Mouse (Mus musculus) forebrain, embryonic 10.5 days (tissue): ENCODE data around the gene Tsc1. TPM values are rescaled to one million over a fixed set of nuclear protein-coding genes. Genes with fewer than 3 reads are reported as not detected.

Experiments used
- DNase-seq: peaks from one replicate; pipeline ENCODE4 v3.0.0-alpha.2; 2017; ENCODE audit warnings: low spot score; ENCODE audit errors: extremely low spot score
- H3K27ac ChIP-seq: fragments of 300-500 bp; sonication (generic); 2 replicates; pipeline ENCODE4 v1.5.1; 2016; ENCODE audit warnings: mild to moderate bottlenecking
- H3K27me3 ChIP-seq: fragments of 300-500 bp; sonication (generic); 2 replicates; pipeline ENCODE4 v1.6.1; 2016; ENCODE audit warnings: mild to moderate bottlenecking; ENCODE audit not compliant: poor library complexity, severe bottlenecking
- H3K36me3 ChIP-seq: fragments of 300-500 bp; sonication (generic); replicated peaks from 2 replicates; pipeline ENCODE4 v1.6.1; 2016; ENCODE audit warnings: mild to moderate bottlenecking, moderate library complexity
- H3K4me1 ChIP-seq: fragments of 300-500 bp; sonication (generic); 2 replicates; pipeline ENCODE4 v1.6.1; 2016
- H3K4me3 ChIP-seq: fragments of 300-500 bp; sonication (generic); 2 replicates; pipeline ENCODE4 v1.5.1; 2016; ENCODE audit warnings: mild to moderate bottlenecking, moderate library complexity
- H3K9me3 ChIP-seq: fragments of 300-500 bp; sonication (generic); 2 replicates; pipeline ENCODE4 v1.6.1; 2016; ENCODE audit warnings: mild to moderate bottlenecking, moderate library complexity
- WGBS: fragments of 180-500 bp; shearing (Covaris S2); methylation state at CpG from one replicate; pipeline ENCODE4 v1.1.7; 2016; 5-methylcytosine and 5-hydroxymethylcytosine counted together
- microRNA-seq: library from miRNA; unstranded; fragments of <30 nt; microRNA quantifications from one replicate; pipeline ENCODE4, GENCODE M21; 2017
- polyA plus RNA-seq: library from polyadenylated mRNA; unstranded; fragments of >200 nt; fragmentation: Nextera tagmentation; extraction: Ambion mirVana; gene quantifications from 2 replicates; pipeline ENCODE4 v1.2.1, GENCODE M21; 2016

The Tsc1 gene
- polyA plus RNA-seq, 1 experiment from 2014 or later, result 26.5 TPM

DNA sequence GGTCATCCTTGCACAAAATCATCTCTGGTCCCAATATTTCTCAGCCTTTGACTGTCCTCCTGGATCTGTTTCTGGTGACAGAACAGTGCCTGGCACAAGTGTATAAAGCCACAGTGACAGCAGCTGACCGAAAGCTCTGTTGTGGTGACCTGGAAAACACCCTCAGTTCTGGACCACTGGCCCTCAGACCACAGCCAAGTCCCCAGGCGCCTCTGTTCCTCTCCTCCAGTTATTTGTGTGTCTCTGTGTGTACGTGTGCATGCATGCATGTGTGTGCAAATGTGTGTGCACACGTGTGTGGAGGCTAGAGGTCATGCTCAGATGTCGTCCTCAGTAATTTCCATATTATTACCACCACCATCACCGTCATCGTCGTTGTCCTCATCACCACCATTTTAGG, 81.4 kb downstream of the Tsc1 start:
- H3K36me3 ChIP-seq, result no peaks in the 10 kb centered on the region
- no peak for DNase-seq
- H3K27me3 ChIP-seq, result peaks cover 19% of the 10 kb centered on the region
- no peak overlapping the region for H3K27ac ChIP-seq
- H3K4me1 ChIP-seq, result peaks cover 21% of the 10 kb centered on the region
- H3K9me3 ChIP-seq, result no peaks in the 10 kb centered on the region
- WGBS, result 94% methylated on average over 8 of the region's 8 CpGs
- H3K4me3 ChIP-seq, result no peak overlapping the region

DNA sequence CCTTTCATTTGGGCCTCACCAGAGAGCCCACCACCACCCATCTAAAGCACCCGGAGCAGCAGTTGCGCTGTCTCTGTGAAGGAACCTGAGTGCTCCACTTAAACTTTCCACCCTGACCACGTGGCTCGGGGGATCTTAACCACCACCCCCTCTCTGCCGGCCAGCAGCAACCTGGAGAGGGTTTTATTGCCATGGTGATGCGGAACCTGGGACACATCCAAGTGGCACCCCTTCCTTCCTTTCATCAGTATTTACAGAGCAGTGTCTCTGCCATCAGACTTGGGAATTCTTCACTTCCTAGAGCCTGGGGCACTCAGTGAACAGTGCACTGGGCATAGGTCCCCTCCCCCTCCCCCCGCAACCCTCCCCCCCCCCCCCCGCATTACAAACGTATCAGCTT, 82.9 kb downstream of the Tsc1 start:
- Histone ChIP-seq H3K4me1 (peaks cover 32% of the 10 kb centered on the region), H3K36me3 (no peaks in the 10 kb centered on the region), H3K27ac (no peak overlapping the region), H3K27me3 (peaks cover 32% of the 10 kb centered on the region), H3K9me3 (no peaks in the 10 kb centered on the region), H3K4me3 (no peak overlapping the region)
- no peak for DNase-seq
- WGBS, result 71% methylated on average over 9 of the region's 9 CpGs

DNA sequence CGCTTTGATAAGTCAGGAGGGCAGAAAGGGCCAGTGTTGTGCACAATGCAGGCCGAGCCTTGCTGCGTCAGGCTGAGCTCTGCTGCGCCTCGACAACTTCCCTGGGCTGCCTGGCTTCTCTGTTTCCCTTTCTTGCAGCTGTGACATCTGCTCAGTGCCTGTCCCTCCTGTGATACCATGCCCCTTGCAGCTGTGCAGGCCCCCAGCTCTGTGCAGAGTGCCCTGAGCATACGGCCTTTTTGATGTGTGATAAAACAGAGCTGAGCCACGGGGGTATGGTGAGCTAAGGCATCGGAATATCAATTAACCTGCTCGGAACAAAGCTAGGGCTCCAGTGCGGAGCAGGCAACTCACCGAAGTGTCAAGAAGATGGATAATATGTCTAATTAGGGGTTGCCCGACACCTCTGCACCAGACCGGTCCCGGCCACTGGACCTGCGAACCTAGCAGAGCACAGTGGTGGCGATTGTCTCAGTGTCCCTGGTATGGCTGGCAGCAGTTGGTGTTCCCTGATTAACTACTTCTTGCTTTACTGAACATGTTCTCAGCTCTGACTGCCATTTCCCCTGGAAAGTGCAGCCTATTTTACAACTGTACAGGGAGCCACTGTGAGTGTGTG, 86.9 kb downstream of the Tsc1 start:
- Histone ChIP-seq H3K4me3 (no peak overlapping the region), H3K9me3 (no peaks in the 10 kb centered on the region), H3K27me3 (peaks cover 32% of the 10 kb centered on the region), H3K27ac (peak overlapping the region; percentile 67), H3K36me3 (no peaks in the 10 kb centered on the region), H3K4me1 (peaks cover 22% of the 10 kb centered on the region)
- DNase-seq, result peak; percentile 26
- WGBS, result 25% methylated on average over 16 of the region's 16 CpGs

DNA sequence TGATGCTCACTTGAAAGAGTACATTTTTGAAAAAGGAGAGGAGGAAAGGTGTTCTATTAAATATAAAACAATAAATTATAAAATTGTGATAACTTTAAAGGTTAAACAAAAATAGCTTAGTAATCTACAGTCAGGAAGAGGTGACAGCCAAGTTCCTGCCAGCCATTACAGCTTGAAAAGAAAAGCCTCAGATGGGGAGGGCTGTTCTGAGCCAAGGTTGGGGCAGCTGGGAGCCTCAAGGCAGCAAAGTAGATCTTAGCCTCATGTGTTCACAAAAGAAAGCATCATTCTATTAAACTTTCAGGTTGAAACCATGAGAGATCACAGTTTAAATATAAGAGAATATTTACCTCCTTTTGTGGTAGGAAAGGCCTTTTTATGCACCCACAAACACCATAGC, 89.6 kb downstream of the Tsc1 start:
- Histone ChIP-seq H3K9me3 (no peaks in the 10 kb centered on the region), H3K27ac (no peak overlapping the region), H3K36me3 (no peaks in the 10 kb centered on the region), H3K27me3 (peaks cover 27% of the 10 kb centered on the region), H3K4me3 (no peak overlapping the region), H3K4me1 (peaks cover 25% of the 10 kb centered on the region)
- DNase-seq, result no peak

DNA sequence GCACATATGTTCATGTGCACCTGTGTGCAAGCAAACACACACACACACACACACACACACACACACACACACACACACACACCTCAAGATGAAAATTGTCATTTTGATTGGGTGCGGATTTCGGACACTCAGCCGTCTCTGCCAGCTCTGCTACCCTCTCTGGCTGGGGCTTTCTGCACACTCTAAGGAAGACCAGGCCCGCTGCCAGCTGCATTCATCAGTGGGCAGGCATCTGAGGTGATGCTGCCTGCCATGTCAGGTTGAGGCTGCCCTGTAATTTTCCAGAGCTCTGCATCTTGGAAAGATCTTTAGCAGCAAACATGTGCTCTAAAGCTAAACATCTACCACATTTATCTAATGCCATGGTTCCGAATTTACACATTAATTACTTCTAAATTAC, 96.1 kb downstream of the Tsc1 start:
- 92% methylated on average over 5 of the region's 5 CpGs for WGBS
- no peak for DNase-seq
- H3K27me3 ChIP-seq, result peaks cover 32% of the 10 kb centered on the region; the same call in 1 of the 2 replicates
- peaks cover 19% of the 10 kb centered on the region for H3K4me1 ChIP-seq
- no peak overlapping the region for H3K27ac ChIP-seq
- H3K9me3 ChIP-seq, result no peaks in the 10 kb centered on the region
- H3K4me3 ChIP-seq, result no peak overlapping the region
- no peaks in the 10 kb centered on the region for H3K36me3 ChIP-seq

DNA sequence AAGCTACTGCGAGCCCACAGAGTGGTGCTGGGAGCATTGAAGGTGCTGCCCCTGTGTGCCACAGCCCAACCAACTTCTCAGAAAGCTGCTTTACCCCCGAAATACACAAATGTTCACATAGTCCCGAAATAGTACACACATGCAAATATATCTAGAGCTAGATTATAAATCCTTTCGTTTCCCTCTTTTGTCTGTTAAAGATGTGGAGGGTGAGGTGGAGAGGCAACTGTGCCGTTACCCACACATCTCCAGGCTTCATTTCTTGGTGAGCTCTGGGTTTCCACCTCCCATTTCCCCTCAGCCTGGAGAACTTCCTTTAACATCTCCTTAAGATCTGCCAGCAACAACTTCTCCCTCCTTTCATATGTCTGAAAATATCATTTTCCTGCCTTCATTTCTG, 99.1 kb downstream of the Tsc1 start:
- no peak overlapping the region for H3K4me3 ChIP-seq
- H3K27me3 ChIP-seq, result peaks cover 39% of the 10 kb centered on the region; the same call in 1 of the 2 replicates
- H3K36me3 ChIP-seq, result no peaks in the 10 kb centered on the region
- peaks cover 19% of the 10 kb centered on the region for H3K4me1 ChIP-seq
- WGBS, result 90% methylated on average over 5 of the region's 5 CpGs
- H3K9me3 ChIP-seq, result no peaks in the 10 kb centered on the region
- no peak for DNase-seq
- no peak overlapping the region for H3K27ac ChIP-seq

Small RNAs within 50 kb of the gene (microRNA-seq; reads per million reads assigned to microRNA genes)
- gene Gm22824 (not detected), gene Mir3088 (5.7 reads per million, percentile 15 among the genes with 10 or more reads in this experiment)

Other genes starting within 250 kb of the Tsc1 start
- 5.8 and 6.1 TPM in 2 replicates for gene Ppp1r26, start 194.4 kb upstream of the Tsc1 start, polyA plus RNA-seq
- gene 1700007K13Rik, start 174.9 kb upstream of the Tsc1 start, polyA plus RNA-seq, result 2.0 and 2.4 TPM in 2 replicates
- gene Mrps2, start 173.2 kb upstream of the Tsc1 start, polyA plus RNA-seq, result 68.1 and 70.3 TPM in 2 replicates
- not detected in 2 replicates for gene Gbgt1, start 144.3 kb upstream of the Tsc1 start, polyA plus RNA-seq
- not detected in 2 replicates for gene Gm10134, start 135.1 kb upstream of the Tsc1 start, polyA plus RNA-seq
- 22.5 and 23.2 TPM in 2 replicates for gene Ralgds, start 128.1 kb upstream of the Tsc1 start, polyA plus RNA-seq
- gene Cel, start 77.8 kb upstream of the Tsc1 start, polyA plus RNA-seq, result 0.07 TPM in 1 of 2 replicates, not detected in the other
- gene Gtf3c5, start 57.5 kb upstream of the Tsc1 start, polyA plus RNA-seq, result 60.1 and 62.6 TPM in 2 replicates
- 4.7 and 5.4 TPM in 2 replicates for gene Gfi1b, start 19.2 kb upstream of the Tsc1 start, polyA plus RNA-seq
- gene Spaca9, start 58.5 kb downstream of the Tsc1 start, polyA plus RNA-seq, result 2.7 and 3.3 TPM in 2 replicates
- gene Ak8, start 58.9 kb downstream of the Tsc1 start, polyA plus RNA-seq, result 0.68 and 0.69 TPM in 2 replicates
- 22.7 and 24.4 TPM in 2 replicates for gene Gtf3c4, start 199.1 kb downstream of the Tsc1 start, polyA plus RNA-seq
- gene Ddx31, start 199.2 kb downstream of the Tsc1 start, polyA plus RNA-seq, result 20.9 and 22.9 TPM in 2 replicates